Mouse (Mus musculus): ENCODE measurements around the gene Uhrf1.
A peak's percentile ranks its signal among the peaks of the same experiment; 100 is the strongest.

Gene Uhrf1

DNA sequence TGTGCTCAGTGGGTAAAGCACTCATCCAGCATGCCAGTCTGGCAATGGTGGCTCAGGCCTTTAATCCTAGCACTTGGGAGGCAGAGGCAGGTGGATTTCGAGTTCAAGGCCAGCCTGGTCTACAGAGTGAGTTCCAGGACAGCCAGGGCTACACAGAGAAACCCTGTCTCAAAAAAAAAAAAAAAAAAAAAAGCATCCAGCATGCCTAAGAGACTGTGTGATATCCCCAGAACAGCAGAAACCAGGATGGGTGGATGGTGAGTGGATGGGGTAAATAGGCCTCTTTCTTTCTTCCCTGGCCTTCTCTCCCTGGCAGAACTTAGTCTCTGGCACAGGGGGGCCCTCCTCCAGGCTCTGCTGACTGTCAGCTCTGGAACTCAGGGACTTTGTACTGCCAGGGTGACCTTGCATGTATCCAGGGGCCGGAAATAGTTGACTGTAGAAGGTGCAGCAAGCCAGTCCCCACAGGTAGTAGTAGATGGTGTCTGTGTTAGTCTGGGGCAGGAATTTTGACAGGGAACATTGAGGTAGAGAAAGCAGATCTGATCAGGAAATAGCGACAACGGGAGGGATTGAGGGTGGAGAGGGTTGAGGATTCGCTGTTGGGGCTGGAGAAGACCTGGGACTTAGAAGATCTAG lies 27.2 kb upstream of the Uhrf1 start:
- DNase-seq (ENCODE audit: low read depth, low spot score), result no peak

GRCm38 (mm10) chr17:56276643-56277566 lies 26.2 kb upstream of the Uhrf1 start, which contains the start of gene Ticam1:
TSS of gene Ticam1 (minus strand) at chr17:56276786.
- peak; percentile 97 for DNase-seq (ENCODE audit: low read depth, low spot score)

DNA sequence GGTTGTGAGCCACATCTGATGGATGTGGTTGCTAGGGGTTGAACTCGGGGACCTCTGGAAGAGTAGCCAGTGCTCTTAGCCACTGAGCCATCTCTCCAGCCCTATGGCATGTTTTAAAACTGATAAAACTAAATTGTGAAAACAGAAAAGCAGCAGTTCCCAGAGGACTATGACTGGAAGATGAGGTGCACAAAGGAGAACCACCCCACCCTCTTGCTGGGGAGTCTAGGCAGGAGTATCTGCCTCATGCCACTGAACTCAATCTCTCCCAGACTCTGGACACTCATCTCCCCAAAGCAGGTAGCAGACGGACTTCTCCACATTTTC lies 25.6 kb upstream of the Uhrf1 start:
- no peak for DNase-seq (ENCODE audit: low read depth, low spot score)

- DNase-seq (ENCODE audit: low read depth, low spot score), result no peak
These were observed 24.8 kb upstream of the Uhrf1 start for GRCm38 (mm10) chr17:56278340-56278739.

DNA sequence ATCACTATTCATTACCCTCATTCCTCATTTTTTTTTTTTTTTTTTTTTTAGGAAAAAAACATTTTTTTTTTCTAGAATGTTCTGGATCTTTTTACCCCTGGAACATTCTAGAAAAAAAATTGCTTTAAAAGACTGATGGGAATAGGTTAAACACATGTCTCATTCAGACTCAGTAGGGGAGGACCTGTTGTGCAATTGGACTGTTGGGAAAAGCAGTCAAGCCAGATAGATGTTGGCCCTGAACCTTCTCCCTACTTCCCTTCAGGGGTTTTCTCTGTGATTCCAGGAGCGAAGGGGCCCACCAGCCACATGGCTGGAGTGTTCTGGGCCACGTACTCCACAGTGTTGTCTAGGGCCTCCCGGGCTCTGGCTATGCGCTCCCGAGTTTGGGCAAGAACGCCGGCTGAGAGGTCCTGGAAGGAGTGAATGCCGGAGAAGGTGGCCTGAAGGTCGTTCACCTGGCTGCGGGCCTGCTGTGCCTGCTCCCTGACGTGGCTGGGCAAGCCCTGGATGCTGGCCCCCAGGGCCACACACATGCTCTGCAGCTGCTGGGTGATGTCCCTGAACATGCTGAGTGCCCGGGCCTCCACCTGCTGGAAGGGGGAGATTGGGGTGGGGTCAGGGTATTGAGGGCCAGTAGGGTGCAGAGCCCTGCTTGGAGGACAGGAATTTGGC lies 23.5 kb upstream of the Uhrf1 start:
- DNase-seq (ENCODE audit: low read depth, low spot score), result no peak

DNA sequence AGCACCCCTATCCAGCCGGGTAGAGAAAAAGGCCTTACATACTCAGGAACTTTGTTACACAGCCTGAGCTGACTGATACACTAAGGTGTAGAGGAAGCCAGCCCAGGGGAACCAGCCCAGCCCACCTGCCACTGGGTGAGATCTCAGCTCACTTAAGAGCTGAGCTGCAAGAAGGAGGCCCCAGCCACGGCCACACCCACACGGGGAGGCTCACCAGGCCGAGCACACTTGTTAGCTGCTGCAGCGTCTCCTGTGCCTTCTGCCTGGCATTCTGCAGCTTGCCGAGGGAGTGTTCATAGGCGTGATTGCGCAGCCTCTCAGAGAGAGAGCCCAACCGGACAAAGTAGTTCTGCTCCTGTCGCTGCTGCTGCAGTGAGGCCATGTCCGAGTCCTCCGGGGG lies 21.9 kb upstream of the Uhrf1 start:
- peak; percentile 72 for DNase-seq (ENCODE audit: low read depth, low spot score)

DNA sequence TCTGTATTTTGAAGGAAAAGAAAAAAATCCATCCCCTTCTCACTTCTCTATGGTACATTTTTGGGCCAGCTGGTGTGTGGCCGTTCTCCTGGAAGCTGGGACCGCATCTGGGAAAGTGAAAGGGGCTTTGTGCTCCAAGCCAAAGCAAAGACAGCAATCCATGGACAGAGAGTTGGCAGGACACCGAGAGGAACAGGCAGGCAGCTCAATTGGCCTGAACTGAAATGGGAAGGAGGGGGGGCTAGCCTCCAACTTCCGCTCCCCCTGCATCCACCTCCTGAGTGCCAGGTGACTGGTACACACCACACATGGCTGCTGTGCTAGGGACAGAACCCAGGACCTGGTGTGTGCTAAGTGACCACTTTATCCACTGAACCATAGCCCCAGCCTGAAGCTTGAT lies 20.3 kb upstream of the Uhrf1 start:
- DNase-seq (ENCODE audit: low read depth, low spot score), result no peak

DNA sequence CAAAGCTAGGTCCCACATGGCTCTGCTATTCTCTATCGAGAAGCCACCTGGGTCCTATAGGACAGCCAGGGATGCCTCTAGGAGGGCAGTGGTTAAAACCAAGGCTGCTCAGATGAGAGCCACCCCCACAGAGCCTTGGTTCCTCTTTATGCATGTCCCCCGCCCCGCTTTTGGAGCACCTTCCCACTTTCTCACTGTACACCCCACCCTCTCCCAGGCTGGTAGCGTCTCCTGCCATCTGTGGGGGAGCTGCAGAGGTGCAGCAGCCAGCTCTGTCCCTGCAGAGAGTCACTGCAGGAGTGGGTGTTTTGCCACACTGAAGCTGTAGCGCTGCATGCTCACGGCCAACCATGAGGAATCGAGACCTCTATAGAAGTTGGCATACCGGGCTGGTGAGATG lies 19.8 kb upstream of the Uhrf1 start:
- DNase-seq (ENCODE audit: low read depth, low spot score), result no peak

DNA sequence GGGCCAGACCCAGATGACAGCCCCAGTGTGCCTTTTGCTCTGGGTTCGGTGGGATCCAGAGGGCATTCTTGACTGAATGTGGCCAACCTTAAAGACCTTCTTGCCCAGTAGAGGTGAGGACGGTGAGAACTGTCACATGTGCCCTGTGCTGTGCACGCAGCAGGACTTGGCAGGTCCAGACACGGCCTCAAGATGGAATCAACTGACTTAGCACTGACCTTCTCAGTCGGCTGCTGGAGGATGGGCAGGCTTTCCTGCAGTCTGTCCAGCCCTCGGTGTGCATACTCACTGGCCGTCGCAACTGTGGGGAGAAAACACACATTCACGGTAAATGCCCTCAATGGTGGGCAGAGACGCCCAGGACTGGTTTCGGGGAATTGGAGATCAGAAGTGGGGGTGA lies 17.1 kb upstream of the Uhrf1 start:
- no peak for DNase-seq (ENCODE audit: low read depth, low spot score)

- DNase-seq (ENCODE audit: low read depth, low spot score), result peak; percentile 87
These were observed 15.3 kb upstream of the Uhrf1 start for GRCm38 (mm10) chr17:56287830-56288229.

DNA sequence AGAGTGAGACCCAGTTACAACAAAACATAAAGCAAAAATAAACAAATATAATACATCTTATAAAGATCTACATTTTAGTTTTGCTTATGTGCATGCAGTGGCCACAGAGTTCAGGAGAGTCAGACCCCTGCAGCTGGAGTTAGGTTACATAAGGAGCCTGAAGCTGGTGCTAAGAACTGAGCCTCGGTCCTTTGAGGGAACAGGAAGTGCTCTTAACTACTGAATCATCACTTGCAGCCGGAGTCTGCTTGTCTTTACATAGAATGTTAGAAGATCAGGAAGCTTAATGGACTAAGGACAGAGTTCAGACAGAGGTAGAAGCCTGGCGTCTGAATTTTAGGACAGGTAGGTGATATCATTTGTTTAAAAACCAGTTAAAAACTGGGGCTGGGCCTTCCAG lies 14.3 kb upstream of the Uhrf1 start:
- no peak for DNase-seq (ENCODE audit: low read depth, low spot score)

GRCm38 (mm10) chr17:56289371-56290331 lies 13.5 kb upstream of the Uhrf1 start:
- peak; percentile 95 for DNase-seq (ENCODE audit: low read depth, low spot score)

GRCm38 (mm10) chr17:56290388-56291170 lies 12.5 kb upstream of the Uhrf1 start:
- peak; percentile 98 for DNase-seq (ENCODE audit: low read depth, low spot score)

- peak; percentile 99 for DNase-seq (ENCODE audit: low read depth, low spot score)
These were observed 12.0 kb upstream of the Uhrf1 start for GRCm38 (mm10) chr17:56291171-56291511.

DNA sequence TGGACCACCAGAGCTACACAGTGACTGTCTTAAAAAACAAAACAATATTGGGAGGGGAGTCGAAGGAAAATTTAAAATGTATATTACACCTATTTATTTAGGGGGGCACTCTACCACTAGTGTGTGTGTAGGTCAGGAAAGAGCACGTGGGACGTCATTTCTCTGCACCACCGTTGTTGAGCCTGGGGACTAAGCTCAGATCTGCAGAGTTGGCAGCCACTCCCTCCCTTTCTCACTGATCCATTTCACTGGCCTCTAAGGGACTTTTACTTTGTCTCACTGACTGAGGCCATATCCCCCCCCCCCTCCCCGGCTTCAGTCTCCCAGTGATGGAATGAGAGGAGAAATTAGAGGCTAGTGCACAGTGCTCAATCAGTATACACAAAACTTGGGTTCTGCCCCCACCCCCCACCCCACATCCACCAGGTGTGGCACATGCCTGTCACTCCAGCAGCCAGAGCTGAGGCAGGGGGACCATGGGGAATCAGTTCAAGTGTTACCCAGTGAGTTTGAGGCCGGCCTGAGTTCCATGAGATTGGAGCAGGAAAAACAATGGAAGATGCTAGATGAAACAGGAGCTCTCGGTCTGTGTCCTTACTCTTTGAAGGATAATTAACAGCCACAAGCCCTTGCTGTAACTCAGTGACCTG lies 11.2 kb upstream of the Uhrf1 start:
- DNase-seq (ENCODE audit: low read depth, low spot score), result no peak

DNA sequence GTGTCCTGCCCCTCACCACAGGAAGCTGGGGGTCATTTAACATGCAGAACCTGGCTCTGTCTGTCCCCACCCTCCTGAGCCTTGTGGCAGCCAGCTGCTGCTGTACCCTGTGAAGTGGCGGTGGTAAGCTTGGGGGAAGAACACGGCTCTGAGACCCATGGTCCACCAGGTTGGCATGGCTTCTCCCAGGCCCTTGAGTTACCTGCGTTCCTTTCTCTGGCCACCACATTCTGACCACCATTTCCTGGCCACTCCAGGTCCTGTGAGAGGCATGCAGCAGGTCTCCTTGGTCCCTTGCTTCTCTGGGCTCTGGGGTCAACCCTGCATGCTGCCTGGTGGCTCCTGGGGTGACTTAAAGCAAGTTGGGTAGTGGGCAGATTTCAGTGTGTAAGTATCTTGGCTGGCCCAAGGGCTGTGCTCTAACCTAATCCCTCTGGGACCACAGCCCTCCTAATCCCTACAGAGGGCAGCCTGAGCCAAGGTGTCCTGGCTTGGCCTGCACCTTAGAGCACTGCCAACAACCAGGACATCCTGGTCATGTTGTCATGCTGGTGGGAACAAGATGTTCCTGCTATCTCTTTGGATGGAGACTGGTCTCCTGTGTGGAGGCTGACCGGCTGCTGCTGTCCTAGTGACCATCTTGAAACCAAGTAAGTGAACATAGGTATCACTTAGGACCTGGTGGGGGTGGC lies 10.4 kb upstream of the Uhrf1 start, which contains the start of gene Plin3:
TSS of gene Plin3 (minus strand) at position 343 of the 692 bp plus-strand sequence.
- DNase-seq (ENCODE audit: low read depth, low spot score), result no peak

- no peak for DNase-seq (ENCODE audit: low read depth, low spot score)
These were observed 9.8 kb upstream of the Uhrf1 start for GRCm38 (mm10) chr17:56293291-56293690.

- DNase-seq (ENCODE audit: low read depth, low spot score), result no peak
These were observed 8.9 kb upstream of the Uhrf1 start for GRCm38 (mm10) chr17:56294241-56294640.

- no peak for DNase-seq (ENCODE audit: low read depth, low spot score)
These were observed 6.9 kb upstream of the Uhrf1 start for GRCm38 (mm10) chr17:56296201-56296600.

All from R1 (cell line).